Mouse (Mus musculus) lung, adult 2 months (tissue): ENCODE measurements around the gene Orai2. TPM values are rescaled to one million over a fixed set of nuclear protein-coding genes. Genes with fewer than 3 reads are reported as not detected.
A peak's percentile ranks its signal among the peaks of the same experiment; 100 is the strongest.
"Not testable (repeated sequence)": the region's sequence is repeated elsewhere in the genome, so short reads cannot be mapped to it uniquely, and the experiment has no call there.

Source experiments
- DNase-seq: peaks from one replicate; pipeline ENCODE4 v3.0.0; 2022
- H3K4me1 ChIP-seq: fragments of 200-500 bp; 2 replicates; pipeline ENCODE4 v1.6.1; 2011; ENCODE audit warnings: low read length; ENCODE audit not compliant: control insufficient read depth, insufficient read depth
- H3K4me3 ChIP-seq: fragments of 200-500 bp; replicated peaks from 2 replicates; pipeline ENCODE3; 2011; ENCODE audit warnings: low read depth, mild to moderate bottlenecking, control low read depth, low read length; ENCODE audit errors: extremely low read depth
- CTCF ChIP-seq: fragments of 200-500 bp; IDR thresholded peaks from 2 replicates; pipeline ENCODE4 v1.5.1; 2011; ENCODE audit warnings: mild to moderate bottlenecking, low read length, control low read depth; ENCODE audit not compliant: insufficient read depth
- POLR2A ChIP-seq: fragments of 200-500 bp; IDR thresholded peaks from 2 replicates; pipeline ENCODE4 v1.6.1; 2011; ENCODE audit warnings: low read depth, mild to moderate bottlenecking, control low read depth, low read length, borderline replicate concordance; ENCODE audit errors: extremely low read depth
- WGBS: fragments of 180-500 bp; shearing (Covaris S2); methylation state at CpG from one replicate; pipeline ENCODE4 v1.1.7; 2018; 5-methylcytosine and 5-hydroxymethylcytosine counted together
- polyA plus RNA-seq: library from polyadenylated mRNA; depleted of rRNA; stranded (reverse); fragments of >200 nt; gene quantifications from 2 replicates; pipeline ENCODE4 v1.2.3, GENCODE M21; 2012

Gene Orai2
- polyA plus RNA-seq, 1 experiment, result 51.0 TPM

DNA sequence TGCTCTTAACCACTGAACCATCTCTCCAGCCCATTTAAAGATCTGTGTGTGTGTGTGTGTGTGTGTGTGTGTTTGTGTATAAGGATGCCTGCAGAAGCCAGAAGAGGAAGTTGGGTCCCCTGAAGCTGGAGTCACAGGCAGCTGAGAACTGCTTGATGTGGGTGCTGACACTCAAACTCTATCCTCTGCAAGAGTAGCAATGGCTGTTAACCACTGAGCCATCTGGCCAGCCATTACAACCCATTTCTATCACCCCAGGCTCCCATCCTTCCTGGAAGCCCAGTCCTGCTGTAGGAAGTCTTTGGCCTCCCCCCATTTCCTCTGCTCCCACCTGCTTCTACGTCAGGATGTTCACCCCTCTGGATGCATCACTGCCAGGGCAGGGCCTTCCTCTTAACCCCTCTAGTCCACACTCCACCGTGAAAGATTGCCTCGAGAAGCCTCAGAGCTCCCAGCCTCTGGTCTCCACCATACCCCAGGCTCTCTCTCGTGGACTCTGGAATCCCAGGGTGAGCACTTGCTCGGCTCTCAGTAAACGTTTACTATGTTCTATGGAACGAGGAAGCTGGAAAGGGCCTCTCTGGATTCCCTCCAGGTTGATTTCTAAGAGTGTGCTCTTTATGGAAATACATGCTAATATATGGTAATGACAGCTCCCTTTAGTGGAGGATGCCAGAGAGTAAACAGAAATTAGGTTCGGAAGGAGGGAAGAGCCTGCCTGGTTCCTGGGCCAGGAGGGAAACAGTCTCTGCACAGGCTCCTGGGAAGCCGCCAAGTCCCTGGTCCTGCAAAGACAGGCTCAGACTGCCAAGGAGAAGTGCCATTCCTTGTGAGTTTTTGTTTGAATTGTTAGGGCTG, 3.3 kb upstream of the Orai2 start:
- DNase-seq, result peak; percentile 79
- H3K4me3 ChIP-seq, result no peak overlapping the region
- peaks cover 23% of the 10 kb centered on the region for H3K4me1 ChIP-seq
- whole genome bisulfite sequencing, result 11% methylated on average over 9 of the region's 9 CpGs
- no peak for TF ChIP-seq CTCF
- no peak for TF ChIP-seq POLR2A

DNA sequence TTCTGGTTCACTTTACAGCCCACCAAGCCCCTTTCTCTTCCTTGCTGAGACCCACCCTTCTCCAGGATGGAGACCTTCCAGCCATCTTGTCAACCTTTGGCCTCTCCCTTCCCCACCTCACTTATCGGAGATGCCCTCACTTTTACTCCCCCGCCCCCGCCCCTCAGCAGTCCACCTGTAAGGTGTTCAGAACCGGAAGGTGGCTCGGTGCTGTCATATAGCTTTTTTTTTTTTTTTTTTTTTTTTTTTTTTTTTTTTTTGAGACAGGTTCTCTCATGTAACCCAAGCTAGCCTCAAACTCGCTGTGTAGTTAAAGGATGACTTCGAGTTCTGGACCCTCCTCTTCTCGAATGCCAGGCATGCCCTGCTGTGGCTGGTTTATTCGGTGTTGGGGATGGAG, 2.4 kb upstream of the Orai2 start:
- TF ChIP-seq CTCF, result no peak
- TF ChIP-seq POLR2A, result no peak
- no peak for DNase-seq
- 71% methylated on average over 9 of the region's 9 CpGs for WGBS
- Histone ChIP-seq H3K4me1 (peaks cover 21% of the 10 kb centered on the region), H3K4me3 (no peak overlapping the region)

DNA sequence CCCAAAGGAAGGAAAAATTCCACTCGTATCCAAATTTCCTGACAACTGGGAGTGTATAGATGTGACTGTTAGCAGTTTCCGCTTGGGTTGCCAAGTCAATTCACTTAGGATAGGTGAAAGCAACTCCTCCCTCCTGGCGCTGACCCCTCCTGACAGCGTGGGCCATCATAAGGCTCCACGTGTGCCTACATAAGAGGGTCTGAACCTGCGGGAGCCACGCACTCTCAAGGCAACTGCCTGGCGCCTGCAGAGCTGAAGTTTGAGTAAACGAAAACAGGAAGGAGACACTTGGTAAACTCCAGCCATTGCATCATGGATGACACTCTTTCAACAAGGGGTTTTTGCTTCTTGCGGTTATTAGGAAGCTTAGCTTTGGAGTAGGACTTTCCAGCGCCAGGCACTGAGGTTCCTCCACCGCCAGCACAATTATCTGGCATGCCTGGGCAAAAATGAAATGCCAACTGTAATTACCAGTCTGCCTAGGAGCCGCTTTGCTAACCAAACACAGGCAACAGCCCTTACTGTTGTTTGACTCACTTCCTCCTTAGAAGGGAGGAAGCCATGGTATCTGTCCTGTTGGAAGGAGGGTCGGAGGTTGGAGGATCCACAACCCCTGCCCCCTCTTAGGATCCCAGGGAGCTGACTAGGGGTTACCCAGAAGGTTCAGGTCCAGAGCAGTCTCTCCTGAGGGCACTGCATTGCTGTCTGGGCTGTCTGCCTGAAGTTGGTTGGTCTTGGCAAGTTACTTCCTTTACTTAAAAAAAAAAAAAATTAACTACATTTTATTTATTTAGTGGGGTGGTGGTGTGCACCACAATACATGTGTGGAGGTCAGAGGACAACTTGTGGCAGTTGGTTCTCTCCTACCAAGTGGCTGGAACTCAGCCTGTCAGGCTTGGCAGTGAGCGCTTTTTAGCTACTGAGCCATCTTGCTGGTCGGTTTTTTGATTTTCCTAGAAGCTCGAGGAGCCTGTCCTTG, 1.1 kb upstream of the Orai2 start:
- peak overlapping the region; percentile 47 for H3K4me3 ChIP-seq
- peaks cover 20% of the 10 kb centered on the region for H3K4me1 ChIP-seq
- TF ChIP-seq CTCF (no peak), POLR2A (peak; percentile 30; the same call in 1 of the 2 replicates)
- WGBS, result 15% methylated on average over 17 of the region's 17 CpGs
- peak; percentile 45 for DNase-seq

DNA sequence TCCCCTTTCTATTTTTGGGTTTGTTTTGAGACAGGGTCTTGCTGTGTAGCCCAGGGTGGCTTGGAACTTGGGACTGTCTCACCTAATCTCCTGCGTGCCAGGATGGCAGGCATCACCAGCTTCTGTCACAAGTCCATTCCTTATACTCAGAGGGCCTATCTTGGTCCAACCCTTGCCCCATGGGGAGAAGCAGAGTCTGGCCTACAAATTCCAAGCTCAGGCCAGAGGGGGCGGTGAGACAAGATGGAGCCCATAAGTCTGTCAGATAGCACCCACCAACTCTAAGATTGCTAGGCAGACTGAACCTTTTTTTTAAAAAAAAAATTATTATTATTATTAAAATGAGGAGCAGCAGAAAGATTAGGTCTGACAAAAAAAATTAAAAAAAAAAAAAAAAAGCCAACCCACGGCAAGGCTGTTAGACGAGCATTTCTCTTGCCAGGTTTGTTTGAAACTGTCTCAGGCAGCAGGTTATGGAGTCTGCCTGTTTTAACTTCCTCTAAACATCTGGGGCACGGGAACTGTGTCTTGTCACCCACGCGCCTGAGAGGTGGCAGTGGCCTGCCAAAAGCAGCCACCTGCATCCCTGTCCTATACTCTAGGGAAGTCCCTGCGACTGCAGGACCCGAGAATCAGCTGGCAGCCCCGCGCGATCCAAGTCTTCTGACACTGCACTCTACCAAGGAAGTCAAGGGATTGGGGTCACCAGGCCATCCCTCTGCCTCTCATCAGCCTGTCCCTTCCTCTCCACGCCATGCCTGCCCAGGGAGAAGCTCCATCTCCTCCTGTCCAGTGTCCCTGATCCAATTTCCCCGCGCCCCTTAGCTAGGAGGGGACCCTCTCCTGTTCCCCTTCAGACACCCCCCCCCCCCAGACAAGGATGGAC, 644 bp downstream of the Orai2 start:
- 11% methylated on average over 15 of the region's 15 CpGs for WGBS
- peak; percentile 54 for DNase-seq
- TF ChIP-seq CTCF (no peak), POLR2A (no peak)
- H3K4me3 ChIP-seq, result peak overlapping the region; percentile 80
- H3K4me1 ChIP-seq, result peaks cover 20% of the 10 kb centered on the region

DNA sequence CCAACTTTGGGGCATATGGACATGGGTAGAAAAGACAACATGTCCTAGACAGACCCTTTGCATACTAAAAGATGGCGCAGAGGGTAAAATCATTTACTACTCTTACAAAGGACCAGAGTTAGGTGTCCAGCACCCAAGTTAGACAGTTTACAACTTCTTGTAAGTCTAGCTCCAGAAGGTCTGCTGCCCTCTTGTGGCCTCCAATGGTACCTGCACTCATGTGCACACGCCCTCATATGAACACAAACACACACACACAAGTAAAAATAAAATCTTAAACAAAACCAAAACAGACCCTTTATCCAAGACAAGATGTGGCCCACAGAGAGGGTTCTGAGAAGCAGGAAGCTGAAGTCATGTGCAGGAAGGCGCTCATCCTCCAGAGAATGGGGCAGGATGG, 2.4 kb downstream of the Orai2 start:
- DNase-seq, result no peak
- H3K4me1 ChIP-seq, result peaks cover 13% of the 10 kb centered on the region
- WGBS, result 97% methylated on average over 3 of the region's 3 CpGs
- TF ChIP-seq CTCF, result peak; percentile 40
- no peak for TF ChIP-seq POLR2A
- H3K4me3 ChIP-seq, result no peak overlapping the region

DNA sequence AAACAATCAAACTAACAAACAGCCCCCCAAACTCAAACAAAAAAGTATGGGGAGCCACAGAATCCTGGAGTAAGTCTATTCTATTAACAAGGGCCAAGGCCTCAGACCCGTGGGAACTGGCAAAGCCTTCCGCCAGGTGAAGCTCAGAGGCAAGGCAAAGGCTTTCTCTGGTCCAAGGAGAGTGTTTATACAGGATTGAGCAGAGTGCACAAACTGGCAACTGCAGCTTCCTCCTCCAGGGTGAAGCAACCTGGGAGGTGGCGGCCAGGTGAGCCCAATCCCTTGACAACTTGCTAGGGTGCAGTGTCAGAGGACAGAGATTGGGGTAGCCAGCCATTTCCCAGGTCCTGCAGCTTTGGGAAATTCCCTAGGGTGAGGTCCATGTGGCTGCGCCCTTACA, 3.2 kb downstream of the Orai2 start:
- TF ChIP-seq POLR2A (no peak), CTCF (no peak)
- no peak for DNase-seq
- no peak overlapping the region for H3K4me3 ChIP-seq
- WGBS, result 93% methylated on average over 4 of the region's 4 CpGs
- peaks cover 12% of the 10 kb centered on the region for H3K4me1 ChIP-seq

DNA sequence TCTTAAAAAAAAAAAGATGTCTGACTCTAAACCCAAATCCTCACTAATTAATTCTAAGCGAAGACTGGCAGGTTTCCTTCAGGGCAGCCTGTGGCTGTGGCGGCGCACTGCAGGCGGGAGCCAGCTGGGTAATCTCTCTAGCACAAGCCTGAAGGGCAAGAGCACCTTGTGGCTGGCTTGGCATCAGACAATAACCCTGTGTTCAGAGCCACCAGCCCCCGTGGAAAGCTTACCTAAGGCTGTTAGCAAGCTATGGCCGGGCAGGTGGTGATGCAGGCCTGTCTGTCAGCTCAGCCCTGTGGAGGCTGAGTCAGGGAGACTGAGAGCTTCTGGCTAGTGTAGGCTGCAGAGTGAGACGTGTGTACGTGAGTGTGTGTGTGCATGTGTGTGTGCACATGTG, 5.3 kb downstream of the Orai2 start:
- Histone ChIP-seq H3K4me3 (no peak overlapping the region), H3K4me1 (peaks cover 4% of the 10 kb centered on the region; the same call in 1 of the 2 replicates)
- WGBS, result 81% methylated on average over 8 of the region's 8 CpGs
- TF ChIP-seq POLR2A, result no peak
- TF ChIP-seq CTCF, result no peak
- no peak for DNase-seq

DNA sequence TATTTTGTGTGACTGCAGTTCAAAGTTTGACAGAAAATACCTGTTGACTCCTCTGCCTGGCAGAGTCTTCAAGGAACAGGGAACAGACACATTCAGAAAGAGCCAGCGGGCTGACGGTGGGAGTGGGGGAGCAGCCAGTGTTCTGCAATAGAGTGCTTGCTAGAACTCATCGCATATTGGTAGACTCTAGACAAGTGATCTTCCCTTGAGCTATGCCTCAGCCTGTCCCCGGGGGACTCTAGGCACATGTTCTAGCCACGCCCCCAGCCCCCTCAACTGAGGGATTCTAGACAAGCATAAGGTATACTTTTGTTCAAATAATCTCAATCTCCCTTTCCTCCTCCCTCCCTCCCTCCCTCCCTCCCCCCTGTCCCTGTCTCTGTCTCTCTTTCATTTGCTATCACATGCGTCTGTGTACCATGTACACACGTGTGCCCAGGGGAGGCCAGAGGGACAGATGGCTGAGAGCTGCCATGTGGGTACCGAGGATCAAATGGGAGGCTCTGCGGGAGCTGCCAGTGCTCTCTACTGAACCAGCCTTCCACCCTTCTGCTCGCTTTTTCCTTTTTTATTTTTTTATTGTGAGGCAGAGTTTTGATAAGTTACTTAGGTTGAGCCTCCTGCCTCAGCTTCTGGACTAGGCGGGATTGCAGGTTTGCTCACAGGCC, 6.6 kb downstream of the Orai2 start:
- peaks cover 2% of the 10 kb centered on the region; the same call in 1 of the 2 replicates for H3K4me1 ChIP-seq
- WGBS, result 88% methylated on average over 11 of the region's 11 CpGs
- H3K4me3 ChIP-seq, result no peak overlapping the region
- TF ChIP-seq CTCF, result no peak
- TF ChIP-seq POLR2A, result no peak
- DNase-seq, result no peak

DNA sequence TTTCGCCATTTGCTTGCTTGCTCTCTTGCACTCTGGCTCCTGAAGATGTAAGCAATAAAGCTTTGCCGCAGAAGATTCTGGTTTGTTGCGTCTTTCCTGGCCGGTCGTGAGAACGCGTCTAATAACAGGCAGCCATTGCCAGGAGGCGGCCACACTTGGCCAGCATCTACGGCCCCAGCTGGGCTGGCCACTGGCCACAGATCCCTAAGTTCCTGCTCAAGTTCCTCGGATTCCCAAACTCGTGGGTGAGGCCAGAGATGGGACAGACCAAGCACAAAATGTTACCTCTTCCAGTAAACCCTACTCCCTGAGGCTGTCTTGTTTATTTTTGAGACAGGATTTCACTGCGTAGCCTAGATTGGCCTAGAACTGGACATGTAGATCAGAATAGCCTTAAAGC, 10.4 kb downstream of the Orai2 start:
- DNase-seq, H3K4me1 ChIP-seq, H3K4me3 ChIP-seq: not testable (repeated sequence)
- 63% methylated on average over 11 of the region's 12 CpGs for WGBS
